Mouse (Mus musculus) CH12.LX (cell line): ENCODE data around the gene Plekha4. TPM values are rescaled to one million over a fixed set of nuclear protein-coding genes. Genes with fewer than 3 reads are reported as not detected.
A peak's percentile ranks its signal among the peaks of the same experiment; 100 is the strongest.

Experiments used
- DNase-seq: peaks from one replicate; pipeline ENCODE4 v3.0.0-alpha.2; 2013; ENCODE audit errors: extremely low read depth
- H3K27ac ChIP-seq: 2 replicates; pipeline ENCODE4 v1.5.1; 2012; ENCODE audit warnings: low read depth, mild to moderate bottlenecking, control low read depth, moderate library complexity; ENCODE audit not compliant: insufficient read depth
- H3K27me3 ChIP-seq: replicated peaks from 2 replicates; pipeline ENCODE3; 2012; ENCODE audit warnings: inconsistent platforms
- H3K36me3 ChIP-seq, 2 experiments: replicated peaks in 1 of 2; 2 replicates each; pipeline versions ENCODE3 to v1.6.1; 2012; ENCODE audit warnings: inconsistent platforms in 1 of 2, low read length in 1 of 2, mild to moderate bottlenecking in 1 of 2, mixed read lengths in 1 of 2, moderate library complexity in 1 of 2; ENCODE audit not compliant: control insufficient read depth in 1 of 2, insufficient read depth in 1 of 2
- H3K4me1 ChIP-seq, 2 experiments: 2 replicates each; pipeline ENCODE4 v1.6.1; 2012; ENCODE audit warnings: inconsistent platforms in 1 of 2, moderate library complexity in 1 of 2; ENCODE audit not compliant: insufficient read depth in 2 of 2, control insufficient read depth in 1 of 2
- H3K4me2 ChIP-seq: 2 replicates; pipeline ENCODE4 v1.6.1; 2012; ENCODE audit warnings: low read depth, mild to moderate bottlenecking, control low read depth; ENCODE audit not compliant: poor library complexity, insufficient read depth, severe bottlenecking
- H3K4me3 ChIP-seq, 3 experiments: fragments of 150-350 bp in 1 of 3; sonication (generic) in 1 of 3; replicated peaks in 1 of 3; 2 replicates each; pipeline versions ENCODE3 to v1.5.1; 2011 to 2012; ENCODE audit warnings: low read depth in 2 of 3, low read length in 2 of 3, mild to moderate bottlenecking in 2 of 3, moderate library complexity in 2 of 3, control low read depth in 1 of 3, improper control_type of control experiment in 1 of 3, inconsistent platforms in 1 of 3, mixed read lengths in 1 of 3; ENCODE audit not compliant: poor library complexity in 1 of 3
- H3K79me2 ChIP-seq: replicated peaks from 2 replicates; pipeline ENCODE4 v1.6.1; 2012; ENCODE audit warnings: mild to moderate bottlenecking, moderate library complexity; ENCODE audit not compliant: control insufficient read depth, poor library complexity, insufficient read depth, severe bottlenecking; ENCODE audit errors: extremely low read depth
- H3K9ac ChIP-seq: 2 replicates; pipeline ENCODE4 v1.6.1; 2012; ENCODE audit warnings: low read depth, mild to moderate bottlenecking, control low read depth, moderate library complexity; ENCODE audit not compliant: insufficient read depth
- H3K9me3 ChIP-seq: replicated peaks from 2 replicates; pipeline ENCODE3; 2012; ENCODE audit warnings: low read length, inconsistent platforms, mixed read lengths
- BHLHE40 ChIP-seq: IDR thresholded peaks from 2 replicates; pipeline ENCODE4 v1.6.1; 2011; ENCODE audit warnings: mild to moderate bottlenecking, low read depth, low read length, improper control_type of control experiment
- CHD2 ChIP-seq: IDR thresholded peaks from 2 replicates; pipeline ENCODE4 v1.6.1; 2011; ENCODE audit warnings: low read length, improper control_type of control experiment
- CTCF ChIP-seq, 2 experiments: IDR thresholded peaks in 1 of 2; conservative IDR thresholded peaks in 1 of 2; 2 replicates each; pipeline ENCODE4 v1.5.1; 2011 to 2012; ENCODE audit warnings: low read depth in 2 of 2, low read length in 2 of 2, improper control_type of control experiment in 1 of 2, inconsistent platforms in 1 of 2, mild to moderate bottlenecking in 1 of 2, moderate library complexity in 1 of 2
- E2F4 ChIP-seq: IDR thresholded peaks from 2 replicates; pipeline ENCODE4 v1.6.1; 2011; ENCODE audit warnings: low read depth, low read length, improper control_type of control experiment; ENCODE audit not compliant: insufficient replicate concordance
- ELF1 ChIP-seq: IDR thresholded peaks from 2 replicates; pipeline ENCODE4 v1.6.1; 2014; ENCODE audit warnings: low read depth, mild to moderate bottlenecking, inconsistent platforms, low read length, improper control_type of control experiment
- EP300 ChIP-seq: IDR thresholded peaks from 2 replicates; pipeline ENCODE4 v1.6.1; 2011; ENCODE audit warnings: low read length, improper control_type of control experiment
- ETS1 ChIP-seq: conservative IDR thresholded peaks from 2 replicates; pipeline ENCODE4 v1.6.1; 2012; ENCODE audit warnings: low read depth, mild to moderate bottlenecking, inconsistent platforms, low read length, improper control_type of control experiment, moderate library complexity
- GABPA ChIP-seq: IDR thresholded peaks from 2 replicates; pipeline ENCODE4 v1.6.1; 2012; ENCODE audit warnings: low read depth, low read length, improper control_type of control experiment, inconsistent platforms; ENCODE audit not compliant: insufficient replicate concordance
- HCFC1 ChIP-seq: IDR thresholded peaks from 2 replicates; pipeline ENCODE4 v1.6.1; 2012; ENCODE audit warnings: low read depth, mild to moderate bottlenecking, inconsistent platforms, low read length, improper control_type of control experiment
- IRF4 ChIP-seq: IDR thresholded peaks from 2 replicates; pipeline ENCODE4 v1.6.1; 2014; ENCODE audit warnings: low read depth, mild to moderate bottlenecking, inconsistent platforms, low read length, improper control_type of control experiment
- JUN ChIP-seq: IDR thresholded peaks from 2 replicates; pipeline ENCODE4 v1.6.1; 2011; ENCODE audit warnings: low read depth, mild to moderate bottlenecking, low read length, improper control_type of control experiment, moderate library complexity; ENCODE audit not compliant: insufficient read depth
- MAFK ChIP-seq: IDR thresholded peaks from 2 replicates; pipeline ENCODE4 v1.6.1; 2011; ENCODE audit warnings: low read length, improper control_type of control experiment; ENCODE audit not compliant: insufficient replicate concordance
- MAX ChIP-seq: IDR thresholded peaks from 2 replicates; pipeline ENCODE4 v1.6.1; 2011; ENCODE audit warnings: low read length, improper control_type of control experiment
- MEF2A ChIP-seq: IDR thresholded peaks from 2 replicates; pipeline ENCODE4 v1.6.1; 2014; ENCODE audit warnings: low read depth, mild to moderate bottlenecking, inconsistent platforms, low read length, improper control_type of control experiment, borderline replicate concordance
- MYC ChIP-seq: IDR thresholded peaks from 2 replicates; pipeline ENCODE4 v1.6.1; 2011; ENCODE audit warnings: low read depth, mild to moderate bottlenecking, improper control_type of control experiment, low read length
- NRF1 ChIP-seq: IDR thresholded peaks from 2 replicates; pipeline ENCODE4 v1.6.1; 2014; ENCODE audit warnings: low read depth, mild to moderate bottlenecking, inconsistent platforms, low read length, improper control_type of control experiment, moderate library complexity
- PAX5 ChIP-seq: IDR thresholded peaks from 2 replicates; pipeline ENCODE4 v1.6.1; 2012; ENCODE audit warnings: low read length, inconsistent platforms, mixed read lengths
- POLR2A ChIP-seq: IDR thresholded peaks from 2 replicates; pipeline ENCODE4 v1.6.1; 2011; ENCODE audit warnings: low read depth, mild to moderate bottlenecking, improper control_type of control experiment, low read length
- POLR2AphosphoS2 ChIP-seq: IDR thresholded peaks from 2 replicates; pipeline ENCODE4 v1.6.1; 2011; ENCODE audit warnings: low read depth, low read length, improper control_type of control experiment
- RAD21 ChIP-seq: IDR thresholded peaks from 2 replicates; pipeline ENCODE4 v1.6.1; 2011; ENCODE audit warnings: low read depth, mild to moderate bottlenecking, low read length, improper control_type of control experiment, moderate library complexity
- SMC3 ChIP-seq: IDR thresholded peaks from 2 replicates; pipeline ENCODE4 v1.6.1; 2011; ENCODE audit warnings: low read depth, low read length, improper control_type of control experiment
- TCF12 ChIP-seq: IDR thresholded peaks from 2 replicates; pipeline ENCODE4 v1.6.1; 2014; ENCODE audit warnings: low read depth, mild to moderate bottlenecking, inconsistent platforms, low read length, improper control_type of control experiment
- UBTF ChIP-seq: IDR thresholded peaks from 2 replicates; pipeline ENCODE4 v1.6.1; 2012; ENCODE audit warnings: low read depth, mild to moderate bottlenecking, inconsistent platforms, low read length, improper control_type of control experiment, moderate library complexity
- dilution Hi-C: fragments of 300-500 bp; cut with MboI; formaldehyde crosslinking; loops from 2 replicates; pipeline ENCODE4 v1.14.3; 2020; ENCODE audit warnings: low sequenced_read_pairs; ENCODE audit not compliant: extremely low pct_unique_long_range_greater_than_20kb, extremely low pct_ligation_motif_present
- in situ Hi-C: fragments of 300-500 bp; cut with MboI; formaldehyde crosslinking; loops from 3 replicates; pipeline ENCODE4 v1.14.3; 2019; ENCODE audit warnings: low sequenced_read_pairs, low pct_ligation_motif_present, low pct_unique_long_range_greater_than_20kb, mixed read lengths
- polyA plus RNA-seq: library from polyadenylated mRNA; unstranded; fragments of >175 nt; gene quantifications from 2 replicates; pipeline ENCODE4 v1.2.1, GENCODE M21; 2012; ENCODE audit warnings: low read depth; ENCODE audit not compliant: insufficient read length
- total RNA-seq, 2 experiments: library from RNA; depleted of rRNA; stranded (reverse); fragments of 300-350 nt in 1 of 2; fragments of >200 nt in 1 of 2; gene quantifications; 2 replicates each; pipeline ENCODE4 v1.2.3; 2012 to 2014

Plekha4 gene
- total and polyA plus RNA-seq, 3 experiments: 0.25 to 0.90 (median 0.28) TPM

DNA sequence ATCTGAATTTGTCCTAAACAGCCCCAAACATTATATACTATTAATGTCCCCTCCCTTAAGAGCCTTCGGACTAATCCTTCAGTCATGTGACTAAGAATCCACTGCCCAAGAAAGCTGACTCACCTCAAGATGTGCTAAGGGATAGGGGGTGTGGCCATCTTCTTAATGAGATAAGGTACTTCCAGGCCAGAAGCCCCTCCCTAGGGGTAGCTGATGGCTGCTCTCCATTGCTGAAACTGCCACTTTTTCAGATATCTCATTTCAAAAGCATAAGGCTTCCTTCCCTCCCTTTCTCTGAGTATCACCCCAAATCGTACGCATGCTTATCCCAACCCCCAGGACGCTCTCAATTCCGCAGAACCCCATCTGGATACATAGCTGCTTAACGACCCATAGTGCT is 17.6 kb upstream of the Plekha4 start:
- TF ChIP-seq ELF1: no peak
- no peak for TF ChIP-seq POLR2AphosphoS2
- no peak for TF ChIP-seq ETS1
- TF ChIP-seq JUN: no peak
- no peak for TF ChIP-seq BHLHE40
- TF ChIP-seq MYC: no peak
- TF ChIP-seq NRF1: no peak
- in situ Hi-C loops (no loop called here), dilution Hi-C loops (no loop called here)
- peaks cover 7 to 43% of the 10 kb centered on the region in 2 experiments for H3K36me3 ChIP-seq
- H3K27me3 ChIP-seq: no peaks in the 10 kb centered on the region
- peaks cover 2 to 16% of the 10 kb centered on the region in 2 experiments; a peak in 3 of 4 replicates for H3K4me1 ChIP-seq
- H3K4me2 ChIP-seq: no peak overlapping the region
- H3K79me2 ChIP-seq: no peaks in the 10 kb centered on the region
- no peak overlapping the region for H3K27ac ChIP-seq
- H3K9ac ChIP-seq: no peak overlapping the region
- no peaks in the 10 kb centered on the region for H3K9me3 ChIP-seq
- H3K4me3 ChIP-seq: no peak overlapping the region
- DNase-seq: no peak

DNA sequence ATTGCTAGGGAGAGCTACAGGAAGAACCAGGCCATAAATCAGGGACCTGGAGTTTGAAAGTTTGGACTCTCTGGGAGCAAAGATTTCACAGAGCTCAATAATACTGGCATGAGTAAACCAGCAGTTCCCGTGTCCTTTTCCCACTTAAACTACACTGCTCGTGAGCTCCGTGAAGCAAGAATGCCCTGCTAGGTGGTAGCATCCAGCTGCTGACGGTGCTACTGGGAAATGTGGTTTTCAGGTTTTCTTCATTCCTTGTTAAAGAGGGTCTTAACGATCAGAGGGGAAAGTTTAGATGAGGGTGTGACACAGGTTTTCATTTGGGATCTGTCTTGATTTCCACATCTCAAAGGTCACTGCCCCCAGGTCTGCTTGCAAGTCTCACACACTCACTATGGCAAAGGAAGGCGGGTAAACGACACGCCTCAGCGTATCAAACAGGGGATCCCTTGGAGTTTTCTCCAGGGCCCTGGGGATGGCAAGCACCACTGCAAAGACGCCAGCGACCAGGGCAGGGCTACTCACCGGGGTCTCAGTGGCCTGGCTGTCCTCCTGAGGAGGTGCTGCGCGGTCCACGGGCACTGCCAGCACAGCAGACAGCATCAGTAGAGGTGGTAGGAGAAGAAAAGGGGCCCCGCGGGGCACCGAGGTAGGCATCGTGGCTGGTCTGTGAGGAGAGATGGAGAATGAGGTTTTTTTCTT is 16.8 kb upstream of the Plekha4 start:
- Histone ChIP-seq H3K4me3 (peak overlapping the region; percentile 82 to 88 (median 87)), H3K79me2 (no peaks in the 10 kb centered on the region), H3K27ac (no peak overlapping the region), H3K36me3 (peaks cover 7 to 36% of the 10 kb centered on the region in 2 experiments), H3K4me2 (peak overlapping the region; percentile 68), H3K27me3 (no peaks in the 10 kb centered on the region)
- in situ Hi-C loops: no loop called here
- TF ChIP-seq E2F4: no peak
- TF ChIP-seq, all 38 proteins: peak for 0
- no peaks in the 10 kb centered on the region for H3K9me3 ChIP-seq
- no peak for DNase-seq
- peaks cover 2 to 16% of the 10 kb centered on the region in 2 experiments; a peak in 3 of 4 replicates for H3K4me1 ChIP-seq
- H3K9ac ChIP-seq: peak overlapping the region; percentile 80
- dilution Hi-C loops: no loop called here

GRCm38 (mm10) chr7:45509912-45510787 is 16.0 kb upstream of the Plekha4 start, which contains the start of gene Nucb1:
TSS of gene Nucb1 (minus strand) at chr7:45510406.
- Histone ChIP-seq H3K4me1 (peaks cover 2 to 16% of the 10 kb centered on the region in 2 experiments; a peak in 3 of 4 replicates), H3K27me3 (no peaks in the 10 kb centered on the region), H3K9me3 (no peaks in the 10 kb centered on the region), H3K27ac (peak within 1 kb of the TSS; percentile 70), H3K9ac (peak within 1 kb of the TSS; percentile 80), H3K79me2 (no peaks in the 10 kb centered on the region), H3K36me3 (peaks cover 7 to 28% of the 10 kb centered on the region in 2 experiments), H3K4me2 (peak within 1 kb of the TSS; percentile 68), H3K4me3 (peak within 1 kb of the TSS; percentile 82 to 88 (median 87))
- DNase-seq: peak; percentile 95
- in situ Hi-C loops (no loop called here), dilution Hi-C loops (no loop called here)
- TF ChIP-seq PAX5 (no peak), POLR2AphosphoS2 (no peak), CHD2 (peak; percentile 89), TCF12 (peak; percentile 81), RAD21 (no peak), CTCF (conservative IDR thresholded peaks at IDR 0.05 in 1 of 2, IDR thresholded peaks at IDR 0.05 in 1 of 2; ENCODE audit: low read depth in 2 of 2, low read length in 2 of 2) (no peak; a peak in 1 of 4 replicates), GABPA (peak; percentile 10; the same call in 1 of the 2 replicates), SMC3 (no peak), NRF1 (peak; percentile 47), MAX (no peak), MEF2A (no peak), EP300 (no peak), MAFK (no peak), UBTF (no peak), POLR2A (peak; percentile 89), HCFC1 (peak; percentile 98), IRF4 (0 out of 2 replicates have a peak, but pooled peaks have one; percentile 20)
